Mouse (Mus musculus) left cerebral cortex, postnatal 10 days (tissue): ENCODE data around the gene Atn1. TPM values are rescaled to one million over a fixed set of nuclear protein-coding genes. Genes with fewer than 3 reads are reported as not detected.

ENCODE experiments used
- DNase-seq, 2 experiments: peaks; one replicate each; pipeline ENCODE4 v3.0.0; 2021 to 2022; ENCODE audit warnings: low spot score in 2 of 2, mixed read lengths in 1 of 2; ENCODE audit errors: extremely low spot score in 1 of 2
- intact Hi-C: fragments of 180-260 bp; cut with DNase I; formaldehyde crosslinking; loops from one replicate; pipeline ENCODE4 v1.15.1; 2025
- microRNA-seq: library from miRNA; unstranded; fragments of <30 nt; microRNA quantifications from one replicate; pipeline ENCODE4 v1.2.0, GENCODE M21; 2022
- total RNA-seq, 2 experiments: library from RNA; stranded (reverse); gene quantifications; 2 replicates each; pipeline ENCODE4 v1.2.3; 2021

Atn1 gene
- total RNA-seq, 2 experiments from 2014 or later = 156 to 158 TPM

GRCm38 (mm10) chr6:124698751-124699150 lies 57.6 kb downstream of the Atn1 start:
- intact Hi-C loops = no loop called here
- no peak for DNase-seq

GRCm38 (mm10) chr6:124696441-124697150 lies 59.7 kb downstream of the Atn1 start:
- intact Hi-C loops = no loop called here
- DNase-seq = no peak

GRCm38 (mm10) chr6:124694166-124694955 lies 62.0 kb downstream of the Atn1 start:
- DNase-seq = peak; percentile 63 to 76
- intact Hi-C loops = no loop called here

DNA sequence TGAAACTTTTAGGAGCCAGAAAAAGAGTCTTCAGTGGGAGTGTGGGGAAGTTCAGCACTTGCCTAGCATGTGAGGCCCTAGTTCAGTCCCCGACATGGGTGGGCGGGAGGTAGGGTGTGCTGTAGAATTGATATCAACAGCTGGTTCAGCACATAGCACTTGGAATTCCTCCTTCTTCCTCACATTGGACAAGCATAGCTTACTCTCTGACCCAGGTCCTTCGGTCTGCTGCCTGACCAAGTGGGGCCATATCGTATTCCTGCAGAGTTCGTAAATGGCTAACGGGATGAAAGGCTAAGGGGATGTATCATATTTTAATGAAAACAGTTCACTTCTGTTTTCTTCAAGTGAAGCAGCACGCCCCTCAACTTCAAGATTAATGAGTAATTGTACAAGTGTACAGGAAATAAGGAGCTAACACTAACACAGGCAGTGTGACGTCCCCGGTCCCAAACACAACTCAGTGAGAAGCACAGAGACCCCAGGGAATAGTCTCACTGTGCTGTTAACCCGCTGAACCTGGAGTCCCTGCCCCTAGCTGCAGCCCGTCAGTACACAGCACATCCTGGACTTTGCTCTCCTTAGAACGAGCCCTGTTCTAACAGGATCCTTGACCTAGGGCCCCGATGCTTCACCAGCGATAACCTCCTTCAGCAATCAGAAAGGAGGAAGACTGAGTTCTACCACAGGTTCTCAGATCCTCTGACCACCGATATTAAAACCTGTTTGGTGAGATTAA lies 62.9 kb downstream of the Atn1 start:
- no peak for DNase-seq
- intact Hi-C loops = no loop called here

Small RNA genes lying within 50 kb of the gene (microRNA-seq; reads per million reads assigned to microRNA genes)
- gene Mir141 = not detected
- 22.4 reads per million, percentile 41 among the genes with 10 or more reads in this experiment for gene Mir200c

Other genes starting within 250 kb of the Atn1 start
- gene C1ra, start 244.1 kb downstream of the Atn1 start, total RNA-seq = 1 to 10 TPM in 1 of 2 experiments, under 1 TPM in 1; 0.99 to 1.2 TPM
- gene C1s1, start 214.2 kb downstream of the Atn1 start, total RNA-seq = 1 to 10 TPM; 1.2 to 2.0 TPM
- gene C1rb, start 186.2 kb downstream of the Atn1 start, total RNA-seq = not detected
- under 1 TPM; 0.19 to 0.59 TPM for gene C1s2, start 120.4 kb downstream of the Atn1 start, total RNA-seq
- 10 to 100 TPM; 29.7 to 36.4 TPM for gene Lpcat3, start 93.5 kb downstream of the Atn1 start, total RNA-seq
- 10 to 100 TPM; 38.0 to 42.6 TPM for gene Emg1, start 44.3 kb downstream of the Atn1 start, total RNA-seq
- gene Phb2, start 44.2 kb downstream of the Atn1 start, total RNA-seq = 100 to 1,000 TPM; 151 to 160 TPM
- 1 to 10 TPM; 3.4 to 4.7 TPM for gene Ptpn6, start 17.8 kb downstream of the Atn1 start, total RNA-seq
- gene Grcc10, start 15.2 kb downstream of the Atn1 start, total RNA-seq = 100 to 1,000 TPM; 298 to 316 TPM
- not detected for gene Gm45234, start 503 bp downstream of the Atn1 start, total RNA-seq
- gene Eno2, start 13.1 kb upstream of the Atn1 start, total RNA-seq = 100 to 1,000 TPM; 466 to 486 TPM
- under 1 TPM; 0.41 to 0.77 TPM for gene Lrrc23, start 23.2 kb upstream of the Atn1 start, total RNA-seq
- gene Spsb2, start 52.1 kb upstream of the Atn1 start, total RNA-seq = 1 to 10 TPM; 4.4 to 5.3 TPM
- gene Tpi1, start 57.8 kb upstream of the Atn1 start, total RNA-seq = 100 to 1,000 TPM; 512 to 527 TPM
- 100 to 1,000 TPM; 194 to 200 TPM for gene Usp5, start 73.0 kb upstream of the Atn1 start, total RNA-seq
- 1 to 10 TPM; 2.8 to 4.4 TPM for gene Cdca3, start 73.0 kb upstream of the Atn1 start, total RNA-seq
- gene Gnb3, start 83.8 kb upstream of the Atn1 start, total RNA-seq = under 1 TPM; 0.19 to 0.28 TPM
- 10 to 100 TPM; 30.7 to 32.5 TPM for gene P3h3, start 101.2 kb upstream of the Atn1 start, total RNA-seq
- gene Gpr162, start 107.5 kb upstream of the Atn1 start, total RNA-seq = 100 to 1,000 TPM; 214 to 216 TPM
- gene Cd4, start 131.7 kb upstream of the Atn1 start, total RNA-seq = 1 to 10 TPM; 1.2 to 3.7 TPM
- gene Lag3, start 155.2 kb upstream of the Atn1 start, total RNA-seq = 1 to 10 TPM; 1.4 to 1.5 TPM
- 1,000 to 10,000 TPM; 1,368 to 1,394 TPM for gene Ptms, start 163.6 kb upstream of the Atn1 start, total RNA-seq
- gene Mlf2, start 174.9 kb upstream of the Atn1 start, total RNA-seq = 100 to 1,000 TPM; 597 to 610 TPM
- 100 to 1,000 TPM; 115 to 116 TPM for gene Cops7a, start 209.0 kb upstream of the Atn1 start, total RNA-seq
- gene Pianp, start 240.2 kb upstream of the Atn1 start, total RNA-seq = 100 to 1,000 TPM; 116 TPM